Mouse (Mus musculus): Measurements from ENCODE around the gene Zfp800. TPM values are rescaled to one million over a fixed set of nuclear protein-coding genes. Genes with fewer than 3 reads are reported as not detected.

Zfp800 gene
- total RNA-seq (2021) = 1 to 10 TPM; 5.6 to 6.0 TPM
- long read RNA-seq, experiment 1, full-length matches to known transcripts = 1 of 6 reads
- long read RNA-seq, experiment 1, partial matches to known transcripts = 2 of 6 reads
- long read RNA-seq, experiment 1, other reads (novel, unspliced or antisense) = 3 of 6 reads
- long read RNA-seq, experiment 2, partial matches to known transcripts = 0 of 1 reads
- long read RNA-seq, experiment 2, other reads (novel, unspliced or antisense) = 0 of 1 reads

- intact Hi-C loops (cut with DNase I; ENCODE audit: low total_unique reads) = no loop called here
- no peak for DNase-seq
These were observed at the start of gene Zfp800 for GRCm38 (mm10) chr6:28397681-28398203. Gene Zfp800, minus strand, starts transcription at chr6:28398005.

GRCm38 (mm10) chr6:28431538-28431855 lies 33.7 kb upstream of the Zfp800 start:
- intact Hi-C loops (cut with DNase I; ENCODE audit: low total_unique reads) = no loop called here
- DNase-seq = no peak

GRCm38 (mm10) chr6:28430795-28431537 lies 33.2 kb upstream of the Zfp800 start:
- DNase-seq = no peak
- intact Hi-C loops (cut with DNase I; ENCODE audit: low total_unique reads) = no loop called here

- DNase-seq = no peak
- intact Hi-C loops (cut with DNase I; ENCODE audit: low total_unique reads) = no loop called here
These were observed 32.1 kb upstream of the Zfp800 start for GRCm38 (mm10) chr6:28429870-28430269.

GRCm38 (mm10) chr6:28428290-28428689 lies 30.5 kb upstream of the Zfp800 start, which contains the start of gene Gcc1:
Gene Gcc1, minus strand, starts transcription at chr6:28428390.
- intact Hi-C loops (cut with DNase I; ENCODE audit: low total_unique reads) = no loop called here
- no peak for DNase-seq

- intact Hi-C loops (cut with DNase I; ENCODE audit: low total_unique reads) = no loop called here
- DNase-seq = no peak
These were observed 29.5 kb upstream of the Zfp800 start, which contains the start of gene Fscn3 for GRCm38 (mm10) chr6:28427096-28427839. Gene Fscn3, plus strand, starts transcription at chr6:28427789.

- intact Hi-C loops (cut with DNase I; ENCODE audit: low total_unique reads) = no loop called here
- DNase-seq = no peak
These were observed 27.2 kb upstream of the Zfp800 start for GRCm38 (mm10) chr6:28425019-28425418.

GRCm38 (mm10) chr6:28423767-28424695 lies 26.2 kb upstream of the Zfp800 start:
- peak; percentile 44 for DNase-seq
- intact Hi-C loops (cut with DNase I; ENCODE audit: low total_unique reads) = loop anchor here (5.0 kb wide), 1 partner anchor 53 kb away; the partner anchor contains the start of gene Snd1

- intact Hi-C loops (cut with DNase I; ENCODE audit: low total_unique reads) = loop anchor here (5.0 kb wide), 1 partner anchor 54 kb away; the partner anchor contains the start of gene Snd1
- DNase-seq = peak; percentile 97
These were observed 25.5 kb upstream of the Zfp800 start, which contains the start of gene Arf5 for GRCm38 (mm10) chr6:28423313-28423712. Gene Arf5, plus strand, starts transcription at chr6:28423560.

GRCm38 (mm10) chr6:28422651-28423290 lies 25.0 kb upstream of the Zfp800 start:
- intact Hi-C loops (cut with DNase I; ENCODE audit: low total_unique reads) = loop anchor here (5.0 kb wide), 1 partner anchor 55 kb away; the partner anchor contains the start of gene Snd1

GRCm38 (mm10) chr6:28421469-28422000 lies 23.7 kb upstream of the Zfp800 start:
- DNase-seq = peak; percentile 94
- intact Hi-C loops (cut with DNase I; ENCODE audit: low total_unique reads) = loop anchor here (5.0 kb wide), 1 partner anchor 56 kb away; the partner anchor contains the start of gene Snd1

More at GRCm38 (mm10) chr6:28422651-28423290, 25.0 kb upstream of the Zfp800 start:
- no peak for DNase-seq

- intact Hi-C loops (cut with DNase I; ENCODE audit: low total_unique reads) = loop anchor here (5.0 kb wide), 1 partner anchor 56 kb away; the partner anchor contains the start of gene Snd1
- DNase-seq = no peak
These were observed 23.1 kb upstream of the Zfp800 start for GRCm38 (mm10) chr6:28420865-28421264.

- intact Hi-C loops (cut with DNase I; ENCODE audit: low total_unique reads) = loop anchor here (5.0 kb wide), 1 partner anchor 57 kb away; the partner anchor contains the start of gene Snd1
These were observed 22.6 kb upstream of the Zfp800 start for GRCm38 (mm10) chr6:28420361-28420760.

GRCm38 (mm10) chr6:28419673-28420072 lies 21.9 kb upstream of the Zfp800 start:
- intact Hi-C loops (cut with DNase I; ENCODE audit: low total_unique reads) = loop anchor here (5.0 kb wide), 1 partner anchor 58 kb away; the partner anchor contains the start of gene Snd1

More at GRCm38 (mm10) chr6:28420361-28420760, 22.6 kb upstream of the Zfp800 start:
- DNase-seq = no peak

GRCm38 (mm10) chr6:28418449-28418848 lies 20.6 kb upstream of the Zfp800 start:
- peak; percentile 91 for DNase-seq
- intact Hi-C loops (cut with DNase I; ENCODE audit: low total_unique reads) = no loop called here

More at GRCm38 (mm10) chr6:28419673-28420072, 21.9 kb upstream of the Zfp800 start:
- no peak for DNase-seq

- DNase-seq = no peak
- intact Hi-C loops (cut with DNase I; ENCODE audit: low total_unique reads) = no loop called here
These were observed 19.2 kb upstream of the Zfp800 start for GRCm38 (mm10) chr6:28416981-28417380.

GRCm38 (mm10) chr6:28411236-28411635 lies 13.4 kb upstream of the Zfp800 start:
- intact Hi-C loops (cut with DNase I; ENCODE audit: low total_unique reads) = no loop called here
- no peak for DNase-seq

GRCm38 (mm10) chr6:28410053-28410452 lies 12.2 kb upstream of the Zfp800 start:
- DNase-seq = no peak
- intact Hi-C loops (cut with DNase I; ENCODE audit: low total_unique reads) = no loop called here

All from gastrocnemius, postnatal 14 days (tissue).